Mouse (Mus musculus) kidney, adult 11 months (tissue): Measurements from ENCODE around the gene Phf2.

Source experiments
- DNase-seq: peaks from one replicate; pipeline ENCODE4 v3.0.0; 2022

The Phf2 gene

GRCm38 (mm10) chr13:48800850-48801546, 69.9 kb downstream of the Phf2 start:
- DNase-seq, result peak; percentile 35

GRCm38 (mm10) chr13:48798256-48798771, 72.6 kb downstream of the Phf2 start:
- DNase-seq, result no peak

- DNase-seq, result no peak
Observed at GRCm38 (mm10) chr13:48796906-48797305, 74.0 kb downstream of the Phf2 start.

GRCm38 (mm10) chr13:48795711-48796110, 75.2 kb downstream of the Phf2 start:
- DNase-seq, result no peak

- DNase-seq, result no peak
Observed at GRCm38 (mm10) chr13:48784594-48785298, 86.2 kb downstream of the Phf2 start.

- DNase-seq, result no peak
Observed at GRCm38 (mm10) chr13:48784151-48784550, 86.8 kb downstream of the Phf2 start.

- peak; percentile 41 for DNase-seq
Observed at GRCm38 (mm10) chr13:48782727-48783725, 87.9 kb downstream of the Phf2 start.

GRCm38 (mm10) chr13:48780345-48781010, 90.4 kb downstream of the Phf2 start:
- DNase-seq, result no peak

- DNase-seq, result no peak
Observed at GRCm38 (mm10) chr13:48779592-48780344, 91.2 kb downstream of the Phf2 start.

GRCm38 (mm10) chr13:48778138-48778537, 92.8 kb downstream of the Phf2 start:
- DNase-seq, result no peak

- DNase-seq, result no peak
Observed at GRCm38 (mm10) chr13:48774506-48774905, 96.4 kb downstream of the Phf2 start.

- no peak for DNase-seq
Observed at GRCm38 (mm10) chr13:48768109-48768508, 102.8 kb downstream of the Phf2 start.

- DNase-seq, result no peak
Observed at GRCm38 (mm10) chr13:48763701-48764245, 107.1 kb downstream of the Phf2 start.

- no peak for DNase-seq
Observed at GRCm38 (mm10) chr13:48760855-48761436, 110.0 kb downstream of the Phf2 start.

- no peak for DNase-seq
Observed at GRCm38 (mm10) chr13:48756769-48757168, 114.2 kb downstream of the Phf2 start.
